Mouse (Mus musculus): ENCODE measurements around the gene Abtb2.

Abtb2 gene

DNA sequence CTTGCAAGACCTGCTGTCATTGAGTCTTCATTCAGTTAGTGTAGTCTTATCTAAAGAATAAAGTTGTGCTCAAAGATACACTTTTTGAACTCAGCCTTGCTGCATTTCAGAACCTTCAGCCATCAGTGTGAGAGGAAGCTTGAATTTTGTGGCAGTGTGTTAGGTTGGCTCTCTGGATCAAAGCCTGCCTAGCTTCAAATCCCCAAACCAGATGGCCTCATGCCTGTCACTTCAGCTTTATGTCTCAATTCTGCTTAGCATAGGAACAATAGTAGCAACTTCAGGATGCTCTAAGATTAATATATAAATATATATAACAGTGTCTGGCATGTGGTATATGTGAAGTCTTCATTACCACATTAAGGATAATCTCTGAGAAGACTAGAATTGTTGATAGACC is 121.8 kb downstream of the Abtb2 start:
- DNase-seq (ENCODE audit: low spot score), result no peak

DNA sequence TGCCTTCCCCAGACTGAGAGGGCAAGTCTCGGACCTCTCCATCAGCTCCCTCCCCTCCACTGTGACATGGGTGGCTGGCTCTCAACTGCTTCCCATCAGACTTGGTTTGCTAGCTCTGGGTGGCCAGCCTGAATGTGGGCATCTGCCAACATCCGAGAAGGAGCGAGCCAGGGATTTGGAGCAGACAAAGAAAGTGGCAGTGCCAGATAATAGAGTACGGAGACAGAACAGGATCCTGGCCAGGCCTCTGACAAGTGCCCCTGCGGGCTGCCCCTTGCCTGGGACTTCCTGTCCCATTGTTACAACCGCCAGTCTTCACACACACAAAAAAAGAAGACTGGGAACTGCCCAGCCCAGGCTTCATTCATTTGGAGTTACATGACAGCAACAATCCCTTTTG is 124.3 kb downstream of the Abtb2 start:
- DNase-seq (ENCODE audit: low spot score), result no peak

DNA sequence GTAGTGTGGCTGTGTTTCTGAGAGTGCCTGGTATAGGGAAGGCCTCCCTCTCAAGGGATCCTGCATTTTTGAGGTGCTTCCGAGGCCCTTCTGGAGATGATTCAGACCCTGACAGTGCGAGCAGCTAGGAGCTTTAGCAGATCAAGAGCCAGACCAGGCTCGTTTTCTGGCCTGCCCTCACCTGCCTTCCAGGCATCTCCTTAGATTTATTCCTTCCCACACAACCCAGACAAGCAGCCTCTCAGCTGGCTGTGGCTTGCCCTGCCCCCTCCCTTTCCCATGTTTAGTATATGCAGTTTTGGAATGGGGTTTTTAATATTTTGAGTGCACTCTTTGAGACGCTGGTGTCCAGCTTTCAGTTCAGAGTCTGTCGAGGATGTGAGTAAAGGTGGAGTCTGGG is 124.7 kb downstream of the Abtb2 start:
- no peak for DNase-seq (ENCODE audit: low spot score)

DNA sequence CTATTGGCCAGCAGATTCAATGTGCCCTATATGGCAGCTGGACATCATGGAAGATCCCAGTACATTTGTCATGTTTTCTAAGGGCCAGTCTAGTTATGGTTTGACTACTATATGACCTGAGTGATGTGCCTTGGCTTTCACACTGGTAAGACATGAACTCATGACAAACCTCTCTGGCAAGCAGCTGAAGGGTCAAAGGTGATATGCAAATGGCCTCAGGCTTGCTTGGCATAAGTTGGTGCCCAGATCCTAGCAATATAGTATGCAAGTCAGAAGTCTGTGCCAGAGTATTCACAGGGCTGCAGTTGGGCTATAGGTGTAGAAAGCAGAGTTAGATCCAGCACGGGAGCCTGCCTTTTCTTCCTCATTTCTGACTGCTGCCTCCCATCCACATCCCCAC is 125.2 kb downstream of the Abtb2 start:
- no peak for DNase-seq (ENCODE audit: low spot score)

DNA sequence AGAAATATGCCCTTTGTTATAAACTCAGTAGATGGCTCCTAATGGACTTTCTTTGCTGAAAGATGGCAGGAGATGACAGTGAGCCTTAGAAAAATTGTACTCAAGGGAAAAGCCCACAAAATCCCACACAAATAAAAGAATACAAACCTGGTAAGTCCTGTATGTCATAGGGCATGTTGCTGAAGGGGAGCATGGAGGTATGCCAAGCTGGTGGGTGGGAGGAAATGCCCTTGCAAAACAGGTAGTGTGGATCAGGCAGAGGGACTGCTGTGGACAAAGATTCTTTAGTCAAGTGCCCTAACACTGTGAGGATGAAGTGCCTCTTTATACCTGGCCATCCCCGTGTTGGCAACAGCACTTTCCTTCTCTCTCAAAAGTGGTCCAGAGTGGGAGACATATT is 126.7 kb downstream of the Abtb2 start:
- no peak for DNase-seq (ENCODE audit: low spot score)

DNA sequence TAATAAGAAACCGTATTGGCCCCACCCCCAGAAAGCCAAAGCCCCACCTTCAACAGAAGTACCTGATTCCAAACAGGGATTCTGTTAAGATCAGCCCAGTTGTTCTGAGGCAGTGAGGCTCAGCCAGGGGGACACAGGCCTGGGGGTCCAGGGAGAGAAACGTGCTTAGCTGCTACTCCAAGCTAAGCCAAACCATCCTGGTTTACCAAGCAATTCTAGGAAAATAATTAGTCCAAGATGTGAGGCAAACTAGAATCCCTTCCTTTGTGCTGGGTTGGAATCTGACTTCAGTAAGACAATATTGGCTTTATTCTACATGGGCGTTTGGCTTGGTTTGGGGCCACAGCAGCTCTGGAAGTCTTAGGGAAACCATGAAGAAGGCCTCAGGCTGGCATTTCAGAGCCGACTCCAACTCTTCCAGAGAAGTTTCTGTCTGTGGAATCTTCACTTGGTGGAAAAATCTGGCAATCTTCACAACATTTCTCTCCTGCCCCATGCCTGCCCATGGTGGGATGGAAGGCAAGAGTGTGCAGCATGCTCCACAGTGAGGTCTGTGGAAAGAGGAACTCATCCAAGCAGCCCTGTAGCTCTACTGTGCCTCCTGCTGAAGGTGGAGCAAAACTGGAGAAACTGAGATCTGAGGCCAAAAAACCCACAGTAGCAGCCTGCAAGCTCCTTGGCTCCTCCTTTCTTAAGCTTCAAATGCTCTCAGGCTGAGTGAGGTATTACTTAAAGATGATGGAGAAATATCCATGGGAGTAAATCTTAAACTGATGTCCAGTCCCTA is 128.9 kb downstream of the Abtb2 start:
- DNase-seq (ENCODE audit: low spot score), result no peak

DNA sequence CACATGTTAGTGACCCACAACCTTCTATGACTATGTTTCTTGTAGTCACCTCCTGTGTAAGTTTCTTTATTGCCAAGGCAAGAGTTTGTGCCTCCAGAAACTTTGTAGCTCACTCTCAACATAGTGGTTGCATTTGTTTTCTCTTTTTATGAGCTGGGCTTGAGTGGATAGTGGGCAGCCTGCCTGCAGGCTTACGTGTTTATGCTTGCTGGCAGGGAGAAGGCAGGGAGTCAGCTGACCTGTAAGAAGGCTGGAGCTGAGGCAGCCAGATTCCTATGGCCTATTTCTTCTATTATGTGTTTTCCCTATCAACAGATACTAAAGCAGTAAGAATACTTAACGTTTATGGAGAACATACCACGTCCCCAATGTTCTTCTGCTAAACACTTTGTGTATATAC is 130.1 kb downstream of the Abtb2 start:
- no peak for DNase-seq (ENCODE audit: low spot score)

DNA sequence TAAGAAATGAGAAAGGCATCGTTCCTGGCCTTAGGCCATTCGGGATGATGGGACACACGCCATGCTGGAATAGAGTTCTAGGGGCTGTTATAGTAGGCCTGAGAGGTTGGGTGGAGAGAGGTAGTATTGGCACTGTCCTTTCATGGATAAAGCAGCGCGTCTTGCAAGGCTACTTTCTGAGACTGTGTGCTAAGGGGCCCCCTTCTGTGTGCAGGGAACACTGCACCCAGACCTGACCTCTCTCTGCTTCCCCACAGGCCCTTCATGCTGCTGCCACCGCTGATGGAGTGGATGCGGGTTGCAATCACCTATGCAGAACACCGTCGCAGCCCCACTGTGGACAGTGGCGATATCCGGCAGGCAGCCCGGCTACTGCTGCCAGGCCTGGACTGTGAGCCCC is 134.4 kb downstream of the Abtb2 start:
- no peak for DNase-seq (ENCODE audit: low spot score)

DNA sequence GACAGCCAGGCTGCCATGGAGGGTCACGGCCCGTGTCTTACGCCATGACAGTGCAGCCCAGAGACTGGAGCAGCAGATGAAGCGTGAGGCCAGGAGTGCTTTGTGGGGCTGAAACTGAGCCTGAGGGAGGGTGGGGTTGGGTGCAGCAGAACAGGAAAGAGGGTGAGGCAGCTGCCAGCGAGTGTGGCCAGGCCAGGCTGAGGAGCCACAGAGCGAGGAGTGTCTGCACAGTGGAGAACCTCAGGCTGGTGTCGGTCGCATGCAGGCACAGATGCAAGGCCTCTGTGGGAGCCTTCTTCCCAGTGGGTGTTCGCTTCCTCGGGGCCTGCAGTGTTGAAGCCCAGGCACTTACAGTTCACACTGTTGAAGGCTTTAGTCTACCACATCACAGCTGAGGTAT is 137.2 kb downstream of the Abtb2 start:
- DNase-seq (ENCODE audit: low spot score), result no peak

DNA sequence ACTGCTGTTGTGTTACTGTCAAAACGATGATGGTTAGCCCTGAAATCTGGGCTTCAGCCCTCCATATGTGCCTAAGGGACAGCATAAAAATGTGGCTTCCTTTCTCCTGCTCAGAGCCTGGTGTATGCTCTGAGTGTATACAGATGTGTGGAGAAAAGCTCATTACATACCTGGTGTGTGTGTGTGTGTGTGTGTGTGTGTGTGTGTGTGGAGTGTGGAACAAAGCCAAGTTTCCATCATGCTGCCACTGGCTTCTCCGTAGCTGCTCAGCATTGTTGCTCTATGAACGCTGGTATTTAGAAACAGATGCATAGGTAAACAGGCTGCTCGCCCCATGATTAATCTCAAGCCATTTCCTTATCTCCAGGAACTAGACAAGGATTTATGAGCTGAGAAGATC is 137.8 kb downstream of the Abtb2 start:
- no peak for DNase-seq (ENCODE audit: low spot score)

DNA sequence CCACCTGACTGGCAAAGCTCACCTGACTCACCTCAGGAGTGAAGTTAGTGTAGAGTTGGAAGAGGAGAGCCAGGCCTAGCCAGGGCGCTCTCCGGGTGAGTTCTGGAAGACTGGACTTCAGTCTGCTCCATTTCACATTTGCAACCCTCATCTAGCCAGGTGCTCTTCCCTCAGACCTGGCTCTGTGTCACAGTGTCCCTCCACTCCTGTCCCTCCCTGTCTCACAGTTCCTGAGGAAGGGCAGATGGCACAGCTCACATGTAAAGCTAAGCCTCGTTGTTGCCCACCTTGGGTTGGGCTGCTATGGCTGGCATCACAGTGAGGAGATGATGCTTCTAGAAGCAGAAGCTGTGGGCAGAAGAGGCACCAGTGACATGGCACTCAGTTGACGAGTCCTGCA is 139.7 kb downstream of the Abtb2 start:
- no peak for DNase-seq (ENCODE audit: low spot score)

DNA sequence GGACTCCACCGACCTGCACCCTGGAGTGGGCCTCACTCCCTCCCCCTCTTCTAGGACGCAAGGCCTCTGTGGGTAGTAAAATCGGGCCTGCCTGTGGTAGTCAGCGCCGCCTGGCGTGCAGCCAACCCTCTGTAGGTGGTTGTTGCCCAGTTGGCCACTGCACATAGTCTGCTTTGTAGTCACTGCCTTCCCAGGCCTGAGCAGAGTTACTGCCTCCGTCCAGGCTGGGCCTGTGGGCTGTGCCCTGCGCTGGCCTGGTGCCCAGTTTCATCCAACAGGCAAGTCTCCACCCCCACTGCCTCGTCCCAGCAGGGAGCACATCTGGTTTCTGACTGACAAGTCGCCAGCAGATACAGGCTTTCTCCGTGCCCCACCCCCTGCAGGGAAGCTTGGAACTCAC is 140.1 kb downstream of the Abtb2 start:
- peak; percentile 35 for DNase-seq (ENCODE audit: low spot score)

DNA sequence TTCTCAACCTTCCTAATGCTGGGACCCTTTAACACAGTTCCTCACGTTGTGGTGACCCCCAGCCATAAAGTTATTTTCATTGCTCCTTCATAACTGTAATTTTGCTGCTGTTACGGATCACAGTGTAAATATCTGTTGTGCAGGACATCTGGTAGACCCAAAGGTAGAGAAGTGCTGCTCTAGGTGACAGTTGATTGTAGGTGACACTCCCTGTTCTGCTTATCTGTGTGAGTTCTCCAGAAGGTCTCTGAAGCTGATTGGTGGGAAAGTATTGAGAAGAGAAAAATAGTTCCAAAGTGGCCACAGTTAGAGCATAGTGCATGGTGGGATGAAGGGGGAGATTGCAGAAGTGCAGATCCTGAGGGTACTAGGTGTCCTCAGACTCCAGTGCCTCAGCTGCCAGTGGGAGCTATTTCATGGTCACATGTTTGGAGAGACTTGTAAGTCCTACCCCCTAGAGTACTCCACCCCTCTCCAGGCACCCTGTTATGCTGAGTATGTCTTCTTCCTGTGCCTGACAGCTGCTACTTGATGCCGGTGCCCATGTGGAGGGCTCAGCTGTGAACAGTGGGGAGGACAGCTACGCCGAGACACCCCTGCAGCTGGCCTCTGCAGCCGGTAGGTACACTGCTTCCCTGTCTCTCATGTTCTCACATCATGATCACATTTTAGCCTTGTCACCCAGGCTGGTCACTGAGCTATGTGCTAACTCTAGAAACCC is 141.1 kb downstream of the Abtb2 start:
- no peak for DNase-seq (ENCODE audit: low spot score)

DNA sequence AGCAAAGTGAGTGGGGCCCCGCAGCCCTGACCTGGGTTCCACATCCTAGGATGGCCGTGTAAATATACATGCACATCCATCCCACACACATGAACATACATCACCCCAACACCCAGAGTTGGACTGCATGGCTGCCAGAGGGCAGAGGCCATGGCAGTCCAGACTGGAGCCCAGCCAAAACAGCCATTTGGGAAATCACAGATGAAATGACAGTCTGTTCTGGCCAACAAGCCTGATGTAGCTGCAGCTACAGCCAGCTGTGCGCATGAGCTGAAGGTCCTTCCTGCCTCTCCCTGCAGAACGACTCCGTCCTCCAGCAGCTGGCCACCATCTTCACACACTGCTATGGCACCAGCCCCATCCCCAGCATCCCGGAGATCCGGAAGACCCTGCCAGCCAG is 144.7 kb downstream of the Abtb2 start:
- no peak for DNase-seq (ENCODE audit: low spot score)

DNA sequence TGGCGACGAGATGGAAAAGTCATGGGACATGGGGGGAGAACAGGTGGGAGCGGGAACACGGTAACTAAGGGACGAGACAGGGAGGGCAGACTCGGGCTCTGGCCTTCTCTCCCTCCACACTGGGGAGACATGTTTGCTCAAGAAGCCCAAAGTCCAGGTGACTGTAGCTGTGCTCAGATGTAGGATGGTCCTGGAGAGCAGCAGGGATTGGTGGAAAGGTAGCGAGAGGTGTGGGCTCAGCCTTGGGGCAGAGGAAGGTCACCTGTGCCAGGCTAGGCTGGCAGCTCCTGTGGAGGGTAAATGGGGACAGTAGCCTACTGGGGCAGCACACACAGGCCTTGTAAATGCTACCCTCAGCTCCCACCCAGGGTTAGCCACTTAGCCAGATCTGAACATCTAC is 147.7 kb downstream of the Abtb2 start:
- DNase-seq (ENCODE audit: low spot score), result no peak

DNA sequence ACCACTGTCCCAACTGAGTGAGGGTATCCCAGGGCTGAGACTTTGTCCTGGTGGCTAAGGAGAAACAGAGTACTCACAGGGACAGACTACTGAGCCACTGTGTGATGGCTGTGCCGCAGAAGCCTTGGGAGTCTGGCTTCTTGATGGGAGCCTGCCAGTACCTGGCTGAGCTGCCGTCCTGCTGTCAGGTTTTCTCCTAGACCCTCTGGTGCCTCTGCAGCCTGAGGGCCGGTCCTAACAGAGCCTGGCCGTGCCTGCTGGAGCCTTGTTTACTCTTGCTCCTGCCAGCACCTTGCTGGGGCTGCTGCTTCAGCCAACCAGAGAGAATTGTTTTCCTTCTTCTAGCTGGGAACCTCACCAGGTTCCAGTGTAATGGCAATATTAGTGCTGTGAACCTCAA is 148.3 kb downstream of the Abtb2 start:
- no peak for DNase-seq (ENCODE audit: low spot score)

DNA sequence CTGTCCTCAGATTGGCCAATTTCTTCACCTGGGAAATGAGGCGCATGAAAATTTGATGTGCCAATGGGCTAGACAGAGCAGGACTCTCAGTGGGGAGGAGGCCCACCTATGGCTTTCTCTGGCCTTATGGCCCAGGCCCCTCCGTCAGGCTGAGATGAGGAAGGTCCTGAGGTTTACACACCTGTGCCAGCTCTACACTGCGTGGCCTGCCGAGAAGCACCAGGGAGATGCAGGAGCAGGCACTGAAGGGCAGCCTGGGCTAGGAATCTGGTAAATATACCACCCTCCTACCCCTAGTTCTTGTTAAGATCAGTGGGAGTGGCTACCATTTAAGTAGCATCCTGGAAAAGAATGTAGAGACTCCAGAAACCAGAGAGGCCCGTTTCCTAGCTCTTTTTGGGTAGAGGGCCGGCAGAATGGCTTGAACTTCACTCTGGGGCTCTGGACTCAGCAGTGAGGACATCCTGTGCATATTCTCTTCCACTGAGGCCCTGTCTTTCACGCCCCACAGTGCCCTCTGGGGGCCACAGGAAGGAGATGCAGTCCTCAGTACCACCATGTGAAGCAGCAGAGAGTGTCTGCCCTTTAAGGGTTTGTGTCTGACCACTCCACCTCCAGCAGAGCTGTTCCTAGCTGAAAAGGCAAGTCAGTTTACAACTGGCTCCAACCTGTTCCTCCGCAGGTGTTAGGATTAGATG is 152.6 kb downstream of the Abtb2 start:
- peak; percentile 39 for DNase-seq (ENCODE audit: low spot score)

DNA sequence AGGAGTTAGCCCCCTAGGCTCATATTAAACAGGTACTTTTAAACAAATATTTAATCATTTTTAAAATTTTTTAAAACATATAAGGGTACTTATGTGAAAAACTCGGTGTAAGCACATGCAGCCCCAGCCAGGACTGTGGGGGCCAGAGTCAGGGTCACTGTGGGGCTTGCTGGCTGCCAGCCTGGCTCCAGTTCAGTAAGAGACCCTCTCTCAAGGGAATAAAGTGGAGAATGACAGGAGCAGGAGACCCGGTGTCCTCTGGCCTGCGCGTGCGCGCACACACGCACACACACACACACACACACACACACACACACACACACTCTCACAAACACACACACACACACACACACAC is 153.2 kb downstream of the Abtb2 start:
- no peak for DNase-seq (ENCODE audit: low spot score)

DNA sequence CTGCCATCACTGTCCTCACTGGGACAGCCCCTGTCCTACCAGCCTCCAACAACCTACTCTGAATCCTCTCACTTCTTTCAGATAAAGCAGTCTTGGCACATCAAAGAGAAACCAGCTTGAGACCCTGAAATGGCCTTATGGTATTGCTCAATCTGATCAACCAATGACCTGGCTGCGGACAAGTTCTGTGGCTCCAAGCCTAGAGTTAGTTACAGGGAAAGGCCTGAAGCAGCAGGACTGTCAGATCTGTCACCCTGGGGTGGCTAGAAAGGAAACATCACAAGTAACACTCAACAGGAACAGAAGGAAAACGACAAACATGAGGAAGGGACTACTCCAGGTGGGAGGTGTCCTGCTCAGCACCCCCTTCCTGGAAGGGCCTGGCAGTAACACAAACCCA is 158.4 kb downstream of the Abtb2 start:
- no peak for DNase-seq (ENCODE audit: low spot score)

DNA sequence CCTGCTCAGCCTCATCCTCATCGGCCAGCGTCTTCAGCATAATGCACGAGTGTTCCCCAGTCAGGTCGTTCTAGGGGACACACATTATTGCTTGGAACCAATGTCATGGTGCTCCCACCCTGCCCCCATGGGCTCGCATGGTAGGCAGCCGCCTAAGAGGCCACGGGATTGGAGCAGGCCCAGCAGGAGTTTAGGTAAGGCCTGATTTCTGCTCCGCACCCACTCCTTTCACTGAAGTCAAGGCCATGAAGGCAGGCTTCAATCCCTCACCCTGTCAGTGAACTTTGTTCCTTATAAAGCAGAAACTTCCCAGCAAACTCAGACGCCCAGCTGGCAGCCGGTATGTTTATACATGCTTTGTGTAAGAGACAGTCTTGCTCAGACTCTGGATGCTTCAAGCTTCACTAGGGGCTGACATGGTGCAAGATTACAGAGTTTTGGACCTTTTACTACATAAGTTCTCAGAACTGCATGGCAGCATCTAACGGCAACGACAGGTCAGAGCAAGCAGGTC is 162.0 kb downstream of the Abtb2 start:
- no peak for DNase-seq (ENCODE audit: low spot score)

DNA sequence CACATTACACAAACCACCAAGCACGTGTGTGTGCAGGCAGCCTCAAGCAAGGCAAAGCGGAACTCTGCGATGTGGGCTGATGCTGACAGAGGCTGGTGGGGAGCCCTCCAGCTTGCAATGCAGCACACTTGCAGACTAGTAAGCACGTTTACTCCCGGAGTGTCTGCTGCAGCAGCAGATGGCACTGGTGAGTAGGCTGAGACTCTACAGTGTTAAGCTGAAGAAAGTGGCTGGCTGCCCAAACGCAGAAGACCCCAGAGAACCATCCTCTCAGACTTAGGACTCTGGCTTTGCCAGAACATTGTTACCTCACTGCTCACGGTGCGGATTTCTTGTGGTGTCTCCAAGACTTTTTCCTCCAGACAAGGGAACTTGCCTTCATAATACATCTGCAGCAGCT is 164.9 kb downstream of the Abtb2 start:
- DNase-seq (ENCODE audit: low spot score), result no peak

DNA sequence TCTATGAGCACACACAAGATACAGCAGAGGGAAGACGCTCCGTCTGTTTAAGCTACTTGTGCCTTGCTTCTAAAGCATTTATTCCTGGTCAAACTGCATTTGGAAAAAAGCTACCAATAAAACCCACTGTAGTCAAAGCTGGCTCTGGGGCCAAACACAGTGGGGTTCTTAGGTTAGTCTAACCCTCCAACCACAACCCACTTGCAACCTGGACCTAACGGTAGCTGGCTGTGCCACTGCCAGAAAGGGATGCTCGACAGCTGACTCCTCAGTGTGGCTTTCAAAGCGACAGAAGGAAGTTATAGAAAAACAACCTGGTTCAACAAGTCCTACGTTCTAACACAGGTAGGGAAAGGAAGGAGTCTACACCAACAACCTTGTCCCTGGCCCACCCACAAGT is 165.3 kb downstream of the Abtb2 start:
- no peak for DNase-seq (ENCODE audit: low spot score)

DNA sequence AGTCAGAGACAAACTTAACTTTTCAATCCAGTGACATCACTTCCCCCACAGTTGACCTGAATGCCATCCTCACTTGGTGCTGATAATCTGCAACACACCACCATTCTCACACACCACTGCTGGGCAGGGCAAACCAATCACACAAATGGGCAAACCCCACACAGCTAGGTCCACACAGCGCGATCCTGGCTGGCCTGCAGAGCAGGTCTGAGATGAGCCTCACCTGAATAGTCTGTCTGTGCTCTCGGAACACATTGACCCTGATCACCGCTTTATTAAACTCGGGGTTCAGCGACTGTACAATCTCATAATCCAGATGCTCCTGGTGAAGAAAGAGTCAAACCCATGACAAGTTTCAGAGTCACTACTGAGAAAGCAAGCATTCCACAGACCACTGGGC is 176.7 kb downstream of the Abtb2 start:
- no peak for DNase-seq (ENCODE audit: low spot score)

Data from ovary, postnatal 10 days (tissue).